Mouse (Mus musculus): ENCODE measurements around the gene Unc119. TPM values are rescaled to one million over a fixed set of nuclear protein-coding genes. Genes with fewer than 3 reads are reported as not detected.

Unc119 gene
- polyA plus RNA-seq, 1 experiment = 20.3 TPM

GRCm38 (mm10) chr11:78344890-78345715 lies 1.8 kb downstream of the Unc119 start:
- H3K4me3 ChIP-seq (ENCODE audit: insufficient read depth, low read depth, low read length) = no peak overlapping the region
- H3K27ac ChIP-seq (ENCODE audit: insufficient read depth, low read depth, low read length) = no peak overlapping the region

GRCm38 (mm10) chr11:78345801-78346200 lies 2.5 kb downstream of the Unc119 start:
- H3K4me1 ChIP-seq (ENCODE audit: control insufficient read depth, insufficient read depth, low read length) = no peaks in the 10 kb centered on the region; the same call in 1 of the 2 replicates
- H3K4me3 ChIP-seq (ENCODE audit: insufficient read depth, low read depth, low read length) = no peak overlapping the region
- H3K27ac ChIP-seq (ENCODE audit: insufficient read depth, low read depth, low read length) = no peak overlapping the region
- TF ChIP-seq CTCF (conservative IDR thresholded peaks at IDR 0.05; ENCODE audit: insufficient read depth, insufficient read length, low read depth, low read length) = no peak
- TF ChIP-seq POLR2A (IDR thresholded peaks at IDR 0.05; ENCODE audit: low read depth, low read length) = no peak
- no peaks in the 10 kb centered on the region for H3K27me3 ChIP-seq (replicated peaks; ENCODE audit: control insufficient read depth, insufficient read depth, low read length)
- no peaks in the 10 kb centered on the region for H3K36me3 ChIP-seq (ENCODE audit: control insufficient read depth, insufficient read depth, low read length)
- 71% methylated on average over 7 of the region's 7 CpGs for WGBS
- no peak for DNase-seq

More at GRCm38 (mm10) chr11:78344890-78345715, 1.8 kb downstream of the Unc119 start:
- 63% methylated on average over 8 of the region's 8 CpGs for WGBS
- H3K4me1 ChIP-seq (ENCODE audit: control insufficient read depth, insufficient read depth, low read length) = no peaks in the 10 kb centered on the region; the same call in 1 of the 2 replicates
- H3K36me3 ChIP-seq (ENCODE audit: control insufficient read depth, insufficient read depth, low read length) = no peaks in the 10 kb centered on the region
- peak; percentile 62 for DNase-seq
- TF ChIP-seq CTCF (conservative IDR thresholded peaks at IDR 0.05; ENCODE audit: insufficient read depth, insufficient read length, low read depth, low read length) (no peak), POLR2A (IDR thresholded peaks at IDR 0.05; ENCODE audit: low read depth, low read length) (no peak)
- no peaks in the 10 kb centered on the region for H3K27me3 ChIP-seq (replicated peaks; ENCODE audit: control insufficient read depth, insufficient read depth, low read length)

GRCm38 (mm10) chr11:78346326-78347069 lies 3.2 kb downstream of the Unc119 start:
- whole genome bisulfite sequencing = 83% methylated on average over 6 of the region's 6 CpGs

GRCm38 (mm10) chr11:78347070-78347754 lies 3.9 kb downstream of the Unc119 start:
- Histone ChIP-seq H3K4me1 (ENCODE audit: control insufficient read depth, insufficient read depth, low read length) (no peaks in the 10 kb centered on the region; the same call in 1 of the 2 replicates), H3K27me3 (replicated peaks; ENCODE audit: control insufficient read depth, insufficient read depth, low read length) (no peaks in the 10 kb centered on the region), H3K27ac (ENCODE audit: insufficient read depth, low read depth, low read length) (no peak overlapping the region), H3K36me3 (ENCODE audit: control insufficient read depth, insufficient read depth, low read length) (no peaks in the 10 kb centered on the region), H3K4me3 (ENCODE audit: insufficient read depth, low read depth, low read length) (no peak overlapping the region)
- TF ChIP-seq POLR2A (IDR thresholded peaks at IDR 0.05; ENCODE audit: low read depth, low read length) (no peak), CTCF (conservative IDR thresholded peaks at IDR 0.05; ENCODE audit: insufficient read depth, insufficient read length, low read depth, low read length) (peak; percentile 88)
- DNase-seq = peak; percentile 72
- 88% methylated on average over 10 of the region's 10 CpGs for WGBS

More at GRCm38 (mm10) chr11:78346326-78347069, 3.2 kb downstream of the Unc119 start:
- TF ChIP-seq CTCF (conservative IDR thresholded peaks at IDR 0.05; ENCODE audit: insufficient read depth, insufficient read length, low read depth, low read length) (no peak), POLR2A (IDR thresholded peaks at IDR 0.05; ENCODE audit: low read depth, low read length) (no peak)
- Histone ChIP-seq H3K27me3 (replicated peaks; ENCODE audit: control insufficient read depth, insufficient read depth, low read length) (no peaks in the 10 kb centered on the region), H3K4me1 (ENCODE audit: control insufficient read depth, insufficient read depth, low read length) (no peaks in the 10 kb centered on the region; the same call in 1 of the 2 replicates), H3K4me3 (ENCODE audit: insufficient read depth, low read depth, low read length) (no peak overlapping the region), H3K27ac (ENCODE audit: insufficient read depth, low read depth, low read length) (no peak overlapping the region), H3K36me3 (ENCODE audit: control insufficient read depth, insufficient read depth, low read length) (no peaks in the 10 kb centered on the region)
- no peak for DNase-seq

GRCm38 (mm10) chr11:78347908-78348307 lies 4.6 kb downstream of the Unc119 start:
- Histone ChIP-seq H3K4me1 (ENCODE audit: control insufficient read depth, insufficient read depth, low read length) (no peaks in the 10 kb centered on the region; the same call in 1 of the 2 replicates), H3K27ac (ENCODE audit: insufficient read depth, low read depth, low read length) (no peak overlapping the region), H3K27me3 (replicated peaks; ENCODE audit: control insufficient read depth, insufficient read depth, low read length) (no peaks in the 10 kb centered on the region), H3K4me3 (ENCODE audit: insufficient read depth, low read depth, low read length) (no peak overlapping the region), H3K36me3 (ENCODE audit: control insufficient read depth, insufficient read depth, low read length) (no peaks in the 10 kb centered on the region)
- WGBS = 87% methylated on average over 9 of the region's 9 CpGs
- no peak for DNase-seq
- TF ChIP-seq POLR2A (IDR thresholded peaks at IDR 0.05; ENCODE audit: low read depth, low read length) (no peak), CTCF (conservative IDR thresholded peaks at IDR 0.05; ENCODE audit: insufficient read depth, insufficient read length, low read depth, low read length) (no peak)

GRCm38 (mm10) chr11:78348474-78348873 lies 5.2 kb downstream of the Unc119 start:
- Histone ChIP-seq H3K27me3 (replicated peaks; ENCODE audit: control insufficient read depth, insufficient read depth, low read length) (no peaks in the 10 kb centered on the region), H3K4me1 (ENCODE audit: control insufficient read depth, insufficient read depth, low read length) (no peaks in the 10 kb centered on the region; the same call in 1 of the 2 replicates), H3K36me3 (ENCODE audit: control insufficient read depth, insufficient read depth, low read length) (no peaks in the 10 kb centered on the region), H3K4me3 (ENCODE audit: insufficient read depth, low read depth, low read length) (no peak overlapping the region), H3K27ac (ENCODE audit: insufficient read depth, low read depth, low read length) (no peak overlapping the region)
- TF ChIP-seq POLR2A (IDR thresholded peaks at IDR 0.05; ENCODE audit: low read depth, low read length) (no peak), CTCF (conservative IDR thresholded peaks at IDR 0.05; ENCODE audit: insufficient read depth, insufficient read length, low read depth, low read length) (no peak)
- DNase-seq = no peak
- 76% methylated on average over 7 of the region's 7 CpGs for WGBS
